Mouse (Mus musculus): Measurements from ENCODE around the gene Pparg.

Pparg gene

DNA sequence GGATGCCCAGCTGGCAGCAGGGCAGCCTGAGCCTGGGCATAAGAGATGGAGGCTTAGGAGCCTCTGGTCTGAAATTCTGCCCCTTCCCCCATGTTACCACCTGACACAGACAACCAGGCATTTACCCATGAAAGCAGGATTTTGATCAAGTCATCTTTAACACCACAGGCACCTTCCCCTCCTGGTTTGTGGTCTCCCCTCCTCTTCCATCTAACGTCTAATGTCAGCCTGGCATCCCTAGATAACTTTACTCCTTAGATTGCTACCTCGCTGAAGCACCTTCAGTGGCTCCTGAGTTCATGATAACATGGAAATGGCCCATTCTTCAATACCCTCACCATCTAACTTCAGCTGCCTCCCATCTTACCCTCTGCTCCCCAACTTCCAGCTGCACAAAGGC lies 157.6 kb downstream of the Pparg start:
- DNase-seq = no peak

DNA sequence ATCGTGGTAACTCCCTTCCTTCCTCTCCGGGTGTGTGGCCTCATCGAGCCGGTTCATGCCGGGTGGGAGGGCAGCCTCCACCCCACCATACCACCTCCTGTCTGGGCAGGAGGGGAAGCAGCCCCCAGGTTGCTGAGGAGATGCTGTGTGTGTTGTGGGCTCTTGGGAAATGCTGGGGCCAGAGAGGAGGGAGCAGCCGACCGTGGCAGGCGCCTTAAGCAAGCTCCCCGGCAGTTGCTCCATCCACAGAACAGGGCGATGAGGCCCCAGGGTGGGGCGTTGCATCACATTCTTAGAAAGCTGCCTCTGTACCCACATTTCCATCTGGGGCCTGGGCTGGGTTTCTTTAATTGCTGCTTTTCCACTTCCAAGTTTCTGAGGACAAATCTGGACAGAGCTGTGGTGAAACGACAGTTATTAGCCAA lies 158.5 kb downstream of the Pparg start:
- peak; percentile 44 for DNase-seq

DNA sequence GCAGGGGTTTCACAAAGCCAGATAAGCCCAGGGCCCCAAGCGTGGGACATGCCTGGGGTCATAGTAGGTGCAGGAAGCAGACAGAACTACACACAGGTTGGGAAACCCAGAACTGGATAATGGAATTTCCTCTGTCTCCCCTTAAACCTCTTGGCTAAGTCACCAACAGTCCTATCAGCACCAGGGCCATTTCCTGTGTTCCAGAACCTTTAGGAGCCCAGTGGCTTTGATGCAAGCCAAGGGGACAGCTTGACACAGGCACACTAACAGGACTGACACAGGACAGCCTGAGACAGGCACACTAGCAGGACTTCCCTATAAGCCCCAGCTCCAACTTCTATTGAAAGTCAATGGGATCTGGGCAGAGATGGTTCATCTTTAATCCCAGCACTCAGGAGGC lies 161.2 kb downstream of the Pparg start:
- DNase-seq = no peak

DNA sequence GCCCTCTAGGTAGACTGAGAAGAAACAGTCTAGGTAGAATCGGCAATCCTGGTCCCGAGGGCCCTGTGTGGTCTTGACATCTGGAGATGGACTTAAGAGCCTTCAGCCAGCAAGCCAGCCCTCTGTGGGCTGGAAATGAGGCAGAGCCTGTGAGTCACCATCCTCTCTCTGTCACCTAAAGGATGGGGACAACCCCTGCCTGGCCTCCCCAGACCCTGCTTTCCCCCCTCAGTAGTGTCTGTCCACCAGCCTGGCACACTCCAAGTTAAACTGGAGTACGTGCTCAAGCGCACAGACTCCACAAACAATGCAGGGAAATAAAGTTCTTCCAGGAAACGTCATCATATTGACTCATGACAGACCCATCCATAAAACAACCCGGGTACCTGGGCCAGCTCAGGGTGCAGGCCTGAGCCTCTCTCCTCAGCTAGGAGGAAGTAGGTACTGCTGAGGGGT lies 162.0 kb downstream of the Pparg start:
- no peak for DNase-seq

DNA sequence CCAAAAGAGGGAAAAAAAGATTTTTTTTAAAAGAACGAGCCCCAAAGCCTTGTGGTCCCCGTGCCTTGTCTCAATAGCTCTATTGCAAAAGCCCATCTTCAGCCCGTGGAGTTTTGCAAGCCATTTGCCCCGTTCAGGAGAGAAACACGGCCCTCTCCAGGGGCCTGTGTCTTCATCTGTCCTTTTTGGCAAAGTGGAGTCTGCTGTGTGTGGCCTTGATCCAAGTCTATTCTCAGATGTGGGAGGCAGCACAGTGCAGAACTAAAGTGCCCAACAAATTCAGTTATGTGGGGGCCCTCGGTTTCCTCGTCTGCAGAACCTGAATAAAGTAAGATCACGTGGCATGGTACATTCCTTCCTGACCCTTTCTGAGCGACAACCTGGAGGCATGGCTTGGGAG lies 162.4 kb downstream of the Pparg start:
- DNase-seq = no peak

DNA sequence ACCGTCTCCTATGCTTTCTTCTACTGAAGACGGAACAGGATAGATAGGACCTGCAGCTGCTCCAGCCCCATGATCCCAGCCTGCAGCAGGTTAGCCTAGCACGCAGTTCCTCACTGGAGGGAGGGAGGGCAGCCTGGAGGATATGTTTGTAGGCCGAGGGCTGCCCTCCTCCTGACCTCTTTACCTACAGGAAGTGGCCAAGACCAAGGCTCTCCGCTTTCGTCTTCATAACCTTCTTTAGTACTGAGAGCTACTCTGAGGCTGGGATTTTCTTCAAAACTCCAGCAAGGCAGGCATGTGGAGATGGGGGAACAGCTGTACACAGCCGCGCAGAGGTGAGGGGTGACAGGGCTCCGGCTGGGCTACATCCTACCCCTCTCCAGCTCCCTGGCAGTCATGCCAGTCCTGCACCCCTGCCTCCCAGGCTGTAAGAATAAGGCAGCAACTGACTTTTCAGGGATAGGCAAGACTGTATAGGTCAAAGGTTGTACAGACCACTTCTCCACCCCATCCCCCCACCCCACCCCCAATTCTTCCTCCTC lies 163.8 kb downstream of the Pparg start:
- DNase-seq = no peak

DNA sequence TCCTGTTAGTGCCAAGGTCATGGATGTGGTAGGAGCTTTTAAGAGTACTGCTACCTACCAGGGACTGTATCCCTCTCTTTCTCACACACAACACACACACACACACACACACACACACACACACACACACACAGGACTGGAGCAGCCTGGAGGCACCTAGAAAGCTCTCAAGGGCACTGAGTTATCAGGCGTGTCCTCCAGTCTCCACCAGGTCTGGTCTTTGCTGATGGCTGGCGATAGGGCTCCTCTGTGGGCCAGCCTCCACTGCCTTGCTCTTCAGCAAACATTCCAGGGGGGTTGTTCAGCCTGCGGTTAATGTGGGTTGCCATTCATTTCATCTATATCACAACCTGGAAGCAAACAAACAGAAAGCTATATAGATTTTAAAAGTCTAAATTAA lies 166.7 kb downstream of the Pparg start:
- DNase-seq = no peak

DNA sequence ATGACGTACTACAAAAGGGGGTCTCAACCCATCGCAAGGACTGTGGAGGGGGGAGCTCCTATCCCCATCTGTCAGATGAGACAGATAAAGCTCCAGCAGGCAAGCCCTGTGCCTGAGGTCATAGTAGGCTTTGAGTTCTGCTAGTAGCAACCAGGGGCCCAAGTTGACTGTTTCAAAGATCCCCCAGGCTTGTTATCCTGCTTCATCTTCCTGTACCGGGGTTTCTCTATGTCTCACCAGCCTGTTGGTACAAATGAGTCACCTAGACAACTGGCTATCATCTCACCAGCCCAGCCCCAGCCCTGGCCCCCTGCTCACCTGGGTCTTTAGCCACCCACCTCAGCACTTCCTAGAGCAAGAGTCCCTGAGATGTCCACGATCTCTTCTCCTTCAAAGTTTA lies 167.6 kb downstream of the Pparg start:
- no peak for DNase-seq

DNA sequence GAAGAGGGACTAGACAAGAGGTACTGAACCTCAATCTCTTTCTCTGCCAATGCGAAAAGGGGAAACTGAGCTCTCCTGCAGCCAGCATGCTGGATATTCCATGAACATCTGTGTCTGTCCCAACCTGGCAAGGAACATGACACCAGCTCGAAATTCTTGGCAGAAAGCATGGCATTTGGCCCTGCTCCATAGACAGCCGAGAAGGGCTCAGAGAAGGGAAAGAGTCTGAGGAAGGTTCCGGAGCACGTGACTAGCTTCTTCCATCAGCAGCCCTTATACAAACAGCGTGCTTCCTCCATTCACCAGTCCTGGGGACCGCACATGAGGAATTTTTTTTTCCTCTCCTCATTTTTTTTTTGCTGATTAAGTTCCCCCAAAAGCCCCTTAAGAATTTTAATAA lies 173.9 kb downstream of the Pparg start:
- DNase-seq = no peak

DNA sequence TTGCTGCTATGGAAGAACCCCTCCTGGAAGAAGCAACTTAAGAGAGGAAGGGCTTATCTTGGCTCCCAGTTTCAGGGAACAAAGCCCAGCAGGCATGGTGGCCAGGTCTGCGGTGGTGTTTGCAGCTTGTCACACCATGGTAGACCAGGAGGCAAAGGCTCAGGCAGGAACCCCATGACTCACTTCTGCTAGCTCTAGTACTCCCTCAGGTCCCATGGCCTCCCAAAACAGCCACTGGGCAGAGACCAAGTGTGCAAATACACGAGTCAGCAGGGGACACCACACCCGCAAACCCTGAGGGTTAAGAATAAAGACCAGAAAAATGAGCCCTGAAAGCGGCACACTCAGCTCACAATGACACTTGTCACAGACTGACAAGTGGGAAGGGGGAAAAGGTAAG lies 175.4 kb downstream of the Pparg start:
- no peak for DNase-seq

DNA sequence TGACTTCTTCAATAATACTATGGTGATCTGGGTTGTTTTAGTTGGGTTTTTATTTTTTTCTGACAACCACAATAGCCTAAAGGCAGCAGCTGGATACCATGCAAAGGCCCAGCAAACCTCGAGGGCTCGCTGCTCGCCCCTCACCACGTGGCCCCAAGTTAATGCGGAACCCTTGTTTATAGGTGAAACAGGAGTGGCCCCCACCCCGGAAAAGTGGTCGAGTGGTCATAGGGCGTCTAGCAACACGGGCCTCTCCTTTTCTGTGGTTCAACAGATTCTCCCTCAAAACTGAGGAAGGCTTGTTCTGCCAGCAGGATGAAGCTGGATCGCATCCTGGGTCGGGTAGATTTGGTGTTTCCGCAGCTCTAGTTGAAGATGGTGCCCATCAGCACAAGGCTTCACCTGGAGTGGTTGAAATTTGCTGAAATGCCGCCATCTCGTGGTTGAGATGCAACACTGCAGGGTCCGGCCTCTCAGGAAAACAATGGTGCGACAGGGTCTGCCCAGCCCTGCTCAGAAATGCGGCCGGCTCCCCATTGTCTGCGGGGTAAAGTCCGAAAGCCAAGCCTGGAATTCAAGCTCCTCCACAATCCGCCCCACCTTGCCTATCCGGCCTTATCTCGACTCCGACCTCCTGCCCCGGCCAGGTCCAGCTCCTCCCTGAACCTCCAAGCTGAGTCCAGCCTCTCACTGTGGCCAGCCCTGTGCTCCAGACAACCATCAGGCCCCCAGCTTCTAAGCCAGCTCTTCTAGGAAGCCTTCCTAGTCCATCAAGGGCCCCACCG lies 178.1 kb downstream of the Pparg start:
- peak; percentile 83 for DNase-seq

Measured in thymus, postnatal 25 days (tissue).